Mouse (Mus musculus) adrenal gland, postnatal 14 days (tissue): ENCODE measurements around the gene Mars. TPM values are rescaled to one million over a fixed set of nuclear protein-coding genes. Genes with fewer than 3 reads are reported as not detected.

Source experiments
- DNase-seq: peaks from one replicate; pipeline ENCODE4 v3.0.0; 2021; ENCODE audit warnings: mixed read lengths
- total RNA-seq: library from RNA; stranded (reverse); gene quantifications from 2 replicates; pipeline ENCODE4 v1.2.3, GENCODE M21; 2021

Mars gene
- total RNA-seq, 1 experiment from 2014 or later = 81.9 TPM

DNA sequence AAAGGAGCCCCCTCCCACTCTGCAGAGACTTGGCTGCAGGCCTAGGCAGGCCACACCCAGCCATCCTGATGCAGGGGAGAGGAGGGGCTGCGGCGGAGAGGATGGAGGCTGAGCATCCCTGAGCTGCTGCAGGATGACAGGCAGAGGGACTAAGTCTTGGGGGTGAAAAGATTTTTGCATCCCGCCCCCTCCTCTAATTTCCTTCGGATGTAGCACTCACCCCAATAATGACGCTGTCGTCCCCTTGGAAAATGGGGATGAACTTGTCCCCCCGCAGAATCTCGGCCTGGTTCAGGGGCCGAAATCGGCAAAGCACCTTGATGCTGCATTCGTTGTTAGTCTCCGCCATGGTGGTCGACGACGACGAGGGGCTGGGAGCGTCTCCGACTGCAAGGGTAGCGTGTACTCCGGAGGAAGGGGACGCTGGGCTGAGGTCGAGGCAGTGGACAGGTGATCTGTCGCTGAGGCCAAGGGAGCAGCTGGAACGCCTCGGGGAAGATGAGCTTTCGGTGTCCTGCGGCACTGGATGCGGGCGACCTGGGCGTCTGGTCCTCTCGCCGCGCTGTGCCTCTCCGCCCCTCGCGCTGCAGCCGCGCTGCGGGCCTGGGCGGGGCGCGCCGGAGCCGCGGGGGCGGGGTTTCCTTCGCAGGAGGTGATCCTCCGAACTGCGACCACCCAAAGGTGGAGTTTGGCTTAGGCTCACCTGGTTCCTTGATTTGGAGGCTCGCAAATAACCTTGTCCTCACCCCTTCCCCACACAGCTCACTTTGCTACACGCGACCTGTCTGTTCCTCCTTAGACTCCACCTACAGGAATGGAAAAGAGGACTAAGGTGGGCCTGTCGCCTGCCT lies 48.8 kb downstream of the Mars start, which contains the start of gene Kif5a:
Kif5a (minus strand) TSS at position 801 of the 851 bp plus-strand sequence.
- peak; percentile 42 for DNase-seq

DNA sequence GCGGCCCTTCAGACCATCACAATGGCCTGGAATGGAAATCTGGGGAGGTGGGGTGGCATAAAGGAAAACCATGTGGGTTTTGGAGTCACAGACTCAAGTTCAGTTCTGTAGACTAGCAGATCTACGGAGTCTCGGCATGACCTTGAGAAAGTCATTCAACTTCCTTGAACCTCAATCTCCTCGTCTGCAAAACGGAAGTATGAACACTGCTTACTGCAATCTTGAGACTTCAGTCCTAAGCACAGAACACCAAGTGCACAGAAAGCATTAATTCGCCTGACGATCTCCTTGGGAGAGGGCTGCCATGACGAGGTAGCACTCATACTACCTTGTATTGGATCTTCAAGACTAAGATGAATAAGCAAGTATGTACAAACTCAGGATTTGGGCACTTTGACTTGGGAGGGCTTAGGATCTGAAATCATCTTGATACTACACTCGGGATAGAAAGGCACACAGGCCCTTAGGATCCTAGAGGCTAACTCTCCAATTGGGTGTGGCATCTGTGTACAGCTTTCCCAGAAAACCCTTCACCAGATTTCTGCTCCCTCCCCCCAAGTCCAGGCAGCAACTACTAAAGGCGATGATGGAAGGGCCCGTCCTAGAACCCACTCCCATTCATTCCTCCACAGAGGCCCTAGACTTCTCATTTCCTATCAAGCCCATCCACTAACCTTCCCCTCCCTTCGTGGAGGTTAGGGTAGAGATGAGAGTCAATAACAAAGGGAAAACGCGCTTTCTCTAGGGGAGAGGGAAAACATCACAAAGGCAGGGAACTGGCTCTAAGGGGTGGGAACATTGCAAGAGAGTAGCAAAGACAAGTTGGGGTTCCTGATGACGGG lies 49.7 kb downstream of the Mars start:
- no peak for DNase-seq

DNA sequence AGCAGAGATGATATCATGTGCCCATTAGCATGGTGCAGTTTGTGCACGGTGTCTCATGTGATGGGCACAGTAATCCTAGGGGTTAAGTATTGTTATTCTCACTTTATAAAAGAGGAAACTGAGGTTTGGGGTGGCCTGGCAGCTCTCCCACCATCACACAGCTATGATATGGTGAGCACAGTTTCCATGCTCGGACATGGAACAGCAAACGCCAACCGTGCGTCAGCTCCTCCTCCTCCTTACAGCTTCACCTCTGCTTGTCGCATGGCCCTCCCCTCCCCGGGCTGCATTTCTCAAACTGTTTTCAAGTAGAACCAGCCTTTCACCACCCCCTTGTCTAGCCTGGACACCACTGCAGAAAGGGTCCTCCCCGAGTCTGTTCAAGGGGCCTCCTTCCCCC lies 53.1 kb downstream of the Mars start:
- no peak for DNase-seq

DNA sequence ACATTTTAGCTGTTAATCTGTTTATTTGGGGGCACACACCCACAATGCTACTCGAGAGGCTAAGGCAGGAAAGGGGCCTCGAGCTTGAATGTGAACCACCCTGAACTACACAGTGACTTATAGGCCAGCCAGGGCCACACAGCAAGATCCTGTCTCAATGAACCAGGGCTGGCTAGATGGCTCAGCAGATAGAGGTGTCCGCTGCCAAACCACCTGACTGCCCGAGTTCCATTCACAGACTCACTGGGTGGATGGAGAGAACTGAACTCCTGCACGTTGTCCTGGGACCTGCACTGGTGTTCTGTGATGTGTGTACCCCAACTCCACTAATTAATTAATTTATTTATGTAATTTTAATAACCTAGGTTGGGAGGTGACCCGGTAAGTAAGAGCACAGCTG lies 53.8 kb downstream of the Mars start:
- DNase-seq = no peak

- DNase-seq = peak; percentile 83
Measured at GRCm38 (mm10) chr10:127255625-127256345, 55.8 kb downstream of the Mars start.

DNA sequence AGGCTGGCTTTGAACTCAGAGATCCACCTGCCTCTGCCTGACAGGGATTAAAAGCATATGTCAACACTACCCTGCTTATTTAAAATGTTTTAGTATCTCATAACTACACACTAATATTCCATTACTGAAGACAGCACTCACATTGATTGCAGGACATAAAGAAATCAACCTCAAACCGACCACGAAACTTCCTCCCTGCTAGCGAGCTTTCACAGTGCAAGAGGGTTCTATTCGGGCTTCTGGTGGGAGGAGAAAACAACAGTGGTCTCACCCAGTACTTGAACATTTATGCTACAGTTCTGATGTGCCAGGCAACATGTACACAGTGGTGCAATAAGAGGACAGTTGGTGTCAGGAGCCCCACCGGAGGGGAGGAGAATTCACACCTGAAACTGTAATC lies 60.8 kb downstream of the Mars start:
- no peak for DNase-seq

Other genes with a start within 250 kb of the Mars start
- gene Cdk4, start 248.3 kb downstream of the Mars start, total RNA-seq = 242 and 253 TPM in 2 replicates
- 76.3 and 96.5 TPM in 2 replicates for gene Tspan31, start 241.5 kb downstream of the Mars start, total RNA-seq
- 6.9 and 14.3 TPM in 2 replicates for gene Agap2, start 236.5 kb downstream of the Mars start, total RNA-seq
- 97.9 and 108 TPM in 2 replicates for gene Os9, start 190.7 kb downstream of the Mars start, total RNA-seq
- gene B4galnt1, start 146.6 kb downstream of the Mars start, total RNA-seq = 14.6 and 24.7 TPM in 2 replicates
- gene Slc26a10, start 131.1 kb downstream of the Mars start, total RNA-seq = 10.4 and 10.8 TPM in 2 replicates
- 22.3 and 28.5 TPM in 2 replicates for gene Arhgef25, start 121.7 kb downstream of the Mars start, total RNA-seq
- 60.7 and 66.5 TPM in 2 replicates for gene Dtx3, start 116.1 kb downstream of the Mars start, total RNA-seq
- 28.5 and 29.2 TPM in 2 replicates for gene Pip4k2c, start 100.2 kb downstream of the Mars start, total RNA-seq
- gene Kif5a, start 48.4 kb downstream of the Mars start, total RNA-seq = 7.6 and 11.5 TPM in 2 replicates
- 142 and 153 TPM in 2 replicates for gene Dctn2, start 45.4 kb downstream of the Mars start, total RNA-seq
- 47.9 and 54.0 TPM in 2 replicates for gene Mbd6, start 22.8 kb downstream of the Mars start, total RNA-seq
- gene Arhgap9, start 10.2 kb upstream of the Mars start, total RNA-seq = 2.1 and 15.2 TPM in 2 replicates
- gene Gli1, start 30.2 kb upstream of the Mars start, total RNA-seq = 3.9 and 4.7 TPM in 2 replicates
- 0.82 TPM in 1 of 2 replicates, not detected in the other for gene Inhbe, start 42.6 kb upstream of the Mars start, total RNA-seq
- gene Inhbc, start 58.6 kb upstream of the Mars start, total RNA-seq = 0.79 and 14.4 TPM in 2 replicates
- 113 TPM in 2 replicates for gene R3hdm2, start 68.5 kb upstream of the Mars start, total RNA-seq
- 1.7 and 2.7 TPM in 2 replicates for gene Stac3, start 189.9 kb upstream of the Mars start, total RNA-seq
- gene Ndufa4l2, start 203.2 kb upstream of the Mars start, total RNA-seq = 53.5 and 55.7 TPM in 2 replicates
- gene Shmt2, start 210.7 kb upstream of the Mars start, total RNA-seq = 50.9 and 57.3 TPM in 2 replicates
- gene Nxph4, start 222.8 kb upstream of the Mars start, total RNA-seq = 7.4 and 8.0 TPM in 2 replicates